Mouse (Mus musculus) heart, postnatal 25 days (tissue): ENCODE measurements around the gene Fam205c. TPM values are rescaled to one million over a fixed set of nuclear protein-coding genes. Genes with fewer than 3 reads are reported as not detected.
"Not testable (repeated sequence)": the region's sequence is repeated elsewhere in the genome, so short reads cannot be mapped to it uniquely, and the experiment has no call there.

Experiments used
- DNase-seq: peaks from one replicate; pipeline ENCODE4 v3.0.0; 2022; ENCODE audit warnings: low spot score
- intact Hi-C: fragments of 180-260 bp; cut with DNase I; formaldehyde crosslinking; loops from one replicate; pipeline ENCODE4 v1.15.1; 2025
- total RNA-seq, 2 experiments: library from RNA; stranded (reverse); gene quantifications; 2 replicates each; pipeline ENCODE4 v1.2.3; 2021

Gene Fam205c
- total RNA-seq, 2 experiments from 2014 or later, result 7.1 to 7.5 TPM

DNA sequence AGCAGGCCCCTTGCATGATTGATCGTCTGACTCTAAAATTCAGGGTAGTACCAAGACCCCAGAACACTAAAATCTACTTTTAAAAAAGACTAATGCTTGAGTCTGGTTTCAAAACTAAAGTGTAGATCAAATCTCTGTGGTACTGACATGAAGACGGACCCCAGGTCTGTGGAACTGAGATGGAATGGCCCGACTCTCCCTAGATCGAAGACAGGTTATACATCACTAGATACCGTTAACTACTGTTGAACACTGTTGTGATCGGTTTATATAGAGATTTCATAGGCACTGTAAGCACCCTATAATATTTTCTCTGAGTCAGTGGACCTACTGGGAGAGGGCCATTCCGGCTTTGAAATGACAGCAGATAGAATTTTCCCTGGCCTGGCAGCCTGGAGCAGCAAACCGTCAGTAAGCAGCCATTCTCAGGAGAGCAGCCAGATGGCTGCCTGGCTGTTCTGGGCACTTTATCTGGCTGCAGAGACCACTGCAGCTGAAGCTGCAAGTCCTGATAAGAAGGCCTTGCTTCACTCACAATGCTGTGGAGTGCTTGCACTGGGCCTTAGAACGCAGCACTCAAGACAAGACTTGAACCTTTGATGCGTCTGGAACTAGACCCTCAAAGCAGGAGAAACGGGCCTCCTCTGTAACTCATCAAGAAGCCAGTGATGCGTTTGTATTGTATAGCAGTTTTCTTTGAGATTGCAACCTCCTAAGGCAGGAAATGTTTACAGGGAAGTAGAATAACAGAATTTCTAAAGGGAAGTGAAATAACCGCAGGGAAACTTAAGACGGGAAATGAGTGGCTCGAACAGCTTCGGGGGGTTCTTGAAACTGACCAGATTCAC lies 6.0 kb upstream of the Fam205c start:
- DNase-seq, result no peak
- intact Hi-C loops, result no loop called here

DNA sequence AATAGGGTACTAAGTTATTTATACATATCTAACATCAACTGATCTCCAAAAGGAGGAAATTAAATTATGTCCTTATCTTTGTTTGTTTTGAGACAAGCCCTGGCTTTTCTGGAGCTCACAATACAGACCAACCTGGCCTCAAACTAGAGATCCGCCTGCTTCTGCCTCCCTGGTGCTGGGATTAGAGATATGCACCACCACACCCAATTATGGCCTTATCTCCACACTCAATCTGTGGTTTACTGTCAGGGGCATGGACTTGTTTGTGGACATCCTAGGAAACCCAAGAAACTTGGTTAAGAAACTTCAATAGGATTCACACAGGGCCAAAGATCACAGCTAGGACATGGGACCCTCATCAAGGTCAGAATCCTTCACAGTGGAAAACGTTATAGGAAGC lies 3.6 kb upstream of the Fam205c start:
- no peak for DNase-seq
- intact Hi-C loops, result loop anchor here (1.0 to 2.0 kb wide), 2 partner anchors 69 to 88 kb away; no protein-coding TSS in a partner anchor

GRCm38 (mm10) chr4:42876586-42877291 lies 2.7 kb upstream of the Fam205c start:
- DNase-seq, result no peak

DNA sequence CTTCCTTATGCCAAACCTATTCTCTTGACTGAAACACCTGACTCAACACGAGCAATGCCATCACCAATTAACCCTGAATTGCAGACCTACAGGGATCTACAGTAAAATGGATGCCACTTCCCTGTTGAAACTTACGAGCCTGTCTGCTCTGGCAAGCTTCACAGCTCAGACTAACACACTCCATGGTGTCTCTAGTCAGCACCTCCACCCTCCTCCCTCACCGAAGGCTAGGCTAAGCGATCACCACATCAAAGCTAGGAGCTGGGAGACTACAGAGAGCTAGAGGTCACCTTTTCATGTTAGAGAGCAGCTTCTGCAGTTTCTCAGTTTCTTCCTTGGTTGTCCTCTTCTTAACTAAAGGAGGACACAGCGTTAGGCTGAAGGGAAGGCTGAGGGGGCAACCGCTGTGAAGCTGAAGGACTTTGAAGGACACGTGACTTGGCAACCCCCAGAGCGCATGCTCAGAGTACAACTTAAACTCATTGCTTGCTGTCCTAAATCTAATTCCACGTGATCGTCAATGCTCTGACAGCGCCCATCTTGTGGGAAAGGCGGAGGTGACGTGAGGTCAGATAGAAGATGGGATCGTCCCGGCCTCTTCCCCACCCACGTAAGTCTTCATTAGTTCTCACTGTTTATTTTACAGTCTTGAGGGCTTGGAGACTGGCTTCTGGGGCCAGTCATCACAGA lies 1.1 kb downstream of the Fam205c start:
- DNase-seq, result no peak
- intact Hi-C loops, result no loop called here

More at GRCm38 (mm10) chr4:42876586-42877291, 2.7 kb upstream of the Fam205c start:
- intact Hi-C loops, result loop anchor here (1.0 to 2.0 kb wide), 2 partner anchors 70 to 89 kb away; no protein-coding TSS in a partner anchor

- intact Hi-C loops, result no loop called here
- no peak for DNase-seq
Observed at GRCm38 (mm10) chr4:42872151-42872550, 1.9 kb downstream of the Fam205c start.

DNA sequence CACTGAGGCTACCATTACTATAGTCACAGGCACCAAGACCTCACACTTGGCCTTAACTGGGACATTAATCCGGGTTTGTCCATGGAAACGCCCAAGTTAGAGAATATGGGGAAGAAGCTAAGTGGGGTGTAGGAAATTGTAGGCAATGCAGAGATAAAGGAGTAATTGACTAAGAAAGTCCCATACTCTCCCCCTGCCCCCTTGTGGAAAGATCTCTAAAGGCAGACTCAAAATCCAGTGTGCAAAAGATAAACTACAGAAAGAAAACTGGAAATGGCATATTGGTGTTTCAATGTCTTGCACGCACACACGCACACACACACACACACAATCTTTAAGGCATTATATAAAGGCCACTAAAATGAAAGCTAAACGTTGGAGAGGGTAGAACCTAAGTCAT lies 3.3 kb downstream of the Fam205c start:
- DNase-seq, result no peak
- intact Hi-C loops, result no loop called here

DNA sequence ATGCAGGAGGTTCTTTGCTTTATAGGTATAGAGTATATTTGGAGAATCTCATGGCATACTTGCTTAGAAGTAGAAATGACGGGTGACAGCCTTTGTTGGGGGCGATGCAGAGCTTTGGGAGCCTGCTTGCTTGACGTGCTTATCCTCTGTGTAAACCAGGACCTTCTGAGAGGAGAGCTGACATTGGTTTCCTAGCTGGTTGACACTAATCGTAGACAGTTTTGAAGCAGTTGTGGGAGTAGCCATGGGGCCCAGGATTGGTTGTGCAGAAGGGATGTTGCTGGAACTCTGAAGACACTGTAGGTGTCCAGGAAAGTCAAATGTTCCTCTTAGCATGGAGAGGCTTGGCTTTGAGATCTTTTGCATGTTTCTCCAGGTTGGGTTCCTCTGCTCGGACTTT lies 5.8 kb downstream of the Fam205c start:
- no peak for DNase-seq
- intact Hi-C loops, result no loop called here

DNA sequence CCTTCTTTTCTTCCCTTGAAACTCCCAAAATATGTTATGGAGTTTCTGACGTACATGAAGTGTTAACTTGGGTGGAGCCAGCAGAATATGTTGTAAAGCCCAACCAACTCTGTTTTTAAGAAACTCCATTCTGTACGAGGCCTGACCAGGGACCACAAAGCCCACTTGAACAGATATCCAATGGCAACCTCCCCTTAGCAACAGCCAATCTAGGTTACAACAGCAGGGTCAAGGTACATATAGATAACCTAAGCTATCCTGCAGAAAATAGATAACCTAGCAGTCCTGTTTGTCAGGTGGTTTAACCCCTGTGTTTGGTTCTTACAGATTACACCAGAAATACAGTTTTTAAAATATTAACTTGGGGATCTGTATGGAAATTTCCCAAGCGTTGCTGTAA lies 6.6 kb downstream of the Fam205c start:
- no peak for DNase-seq
- intact Hi-C loops, result no loop called here

- intact Hi-C loops, DNase-seq: not testable (repeated sequence)
Observed at GRCm38 (mm10) chr4:42863487-42863886, 10.5 kb downstream of the Fam205c start.

DNA sequence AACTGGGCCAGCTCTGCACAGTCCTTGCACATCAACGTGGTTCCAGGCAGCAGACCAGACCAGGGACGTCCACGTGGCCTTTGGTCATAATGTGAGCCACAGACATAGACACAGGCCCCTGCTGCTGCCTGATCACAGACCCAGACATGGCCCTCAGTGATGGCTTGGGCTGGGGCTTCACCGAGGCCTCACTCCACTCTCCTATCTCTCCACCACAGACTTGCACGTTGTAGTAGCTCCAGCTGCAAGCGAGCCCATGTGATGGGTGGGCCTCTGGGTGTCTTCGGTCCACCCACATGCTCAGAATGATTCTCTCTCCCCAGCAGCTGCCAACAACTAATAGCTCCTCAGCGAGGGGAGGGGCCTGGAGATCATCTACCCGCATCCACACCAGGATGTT lies 13.6 kb downstream of the Fam205c start:
- DNase-seq, intact Hi-C loops: not testable (repeated sequence)

DNA sequence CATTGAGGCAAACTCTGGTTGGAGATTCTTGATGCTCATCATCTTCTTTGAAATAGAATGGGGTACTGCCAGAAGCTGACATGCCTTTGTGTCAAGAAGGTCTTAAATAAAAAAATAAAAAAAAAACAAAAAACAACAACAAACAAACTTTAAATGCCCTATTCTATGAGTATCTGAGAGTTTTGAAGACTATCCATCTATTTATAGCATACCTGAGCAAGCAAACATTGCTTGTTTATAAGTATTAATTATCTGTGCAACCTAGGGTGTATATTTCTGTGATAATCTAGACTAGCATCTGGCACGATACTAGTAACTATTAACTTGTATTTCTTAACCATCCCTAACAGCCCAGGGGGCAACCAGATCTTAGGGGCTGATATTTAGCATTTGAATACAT lies 17.4 kb downstream of the Fam205c start, which contains the start of gene Gm12394:
Gm12394 (minus strand) TSS at position 101 of the 400 bp plus-strand sequence.
- DNase-seq, intact Hi-C loops: not testable (repeated sequence)

- DNase-seq, intact Hi-C loops: not testable (repeated sequence)
Observed at GRCm38 (mm10) chr4:42853788-42854187, 20.2 kb downstream of the Fam205c start, which contains the start of gene Fam205a1. Fam205a1 (minus strand) TSS chr4:42853888.

Other genes with a start within 250 kb of the Fam205c start
- 1 to 10 TPM; 1.1 to 2.2 TPM for gene Gm2564, start 244.5 kb downstream of the Fam205c start, total RNA-seq
- not detected for gene Ccl27b, start 219.0 kb downstream of the Fam205c start, total RNA-seq
- gene Il11ra2, start 212.3 kb downstream of the Fam205c start, total RNA-seq, result under 1 TPM in 1 of 2 experiments, not detected in 1; 0.21 TPM
- not detected for gene 4930578G10Rik, start 138.7 kb downstream of the Fam205c start, total RNA-seq
- under 1 TPM; 0.94 to 0.98 TPM for gene Ccl19, start 117.7 kb downstream of the Fam205c start, total RNA-seq
- 10 to 100 TPM; 44.2 to 54.6 TPM for gene Ccl21a, start 100.2 kb downstream of the Fam205c start, total RNA-seq
- not detected for gene Fam205a1, start 20.3 kb downstream of the Fam205c start, total RNA-seq
- not detected for gene Gm12394, start 17.5 kb downstream of the Fam205c start, total RNA-seq
- 1 to 10 TPM; 9.0 to 9.4 TPM for gene Phf24, start 42.4 kb upstream of the Fam205c start, total RNA-seq
- 10 to 100 TPM; 83.5 to 93.2 TPM for gene Dnajb5, start 75.6 kb upstream of the Fam205c start, total RNA-seq
- not detected for gene 1700022I11Rik, start 95.4 kb upstream of the Fam205c start, total RNA-seq
- 100 to 1,000 TPM; 244 to 266 TPM for gene Vcp, start 126.3 kb upstream of the Fam205c start, total RNA-seq
- gene Fancg, start 136.3 kb upstream of the Fam205c start, total RNA-seq, result 1 to 10 TPM; 3.8 to 4.3 TPM
- gene Pigo, start 151.6 kb upstream of the Fam205c start, total RNA-seq, result 10 to 100 TPM; 21.8 to 25.1 TPM
- 100 to 1,000 TPM; 104 to 108 TPM for gene Stoml2, start 157.5 kb upstream of the Fam205c start, total RNA-seq
- 10 to 100 TPM; 27.7 to 32.8 TPM for gene Fam214b, start 172.0 kb upstream of the Fam205c start, total RNA-seq
- 10 to 100 TPM; 14.8 to 16.3 TPM for gene Unc13b, start 184.7 kb upstream of the Fam205c start, total RNA-seq